Comparison of ENCODE assay signal across 20 mouse cellular contexts in the genomic region with DNA sequence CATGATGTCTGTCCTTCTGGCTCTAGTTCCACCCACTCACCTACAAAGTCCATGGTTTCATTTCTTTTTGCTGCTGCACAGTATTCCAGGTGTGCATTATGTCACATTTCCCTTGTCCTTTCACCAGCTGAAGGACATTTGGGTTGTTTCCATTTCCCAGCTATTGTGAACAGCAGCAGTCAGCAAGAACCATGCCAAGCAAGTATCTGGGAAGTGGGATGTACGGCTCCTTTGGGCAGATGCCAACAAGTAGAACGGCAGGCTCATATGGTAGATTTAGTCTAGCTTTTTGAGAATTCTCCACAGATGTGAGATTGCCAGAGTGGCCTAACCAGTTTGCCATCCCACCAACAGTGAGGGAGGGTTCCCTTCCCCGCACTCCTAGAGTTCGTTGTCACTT. TPM values are rescaled to one million over a fixed set of nuclear protein-coding genes. Genes with fewer than 3 reads are reported as not detected.
DNase-seq lines count a peak whose midpoint lies in the region; ATAC-seq and TF ChIP-seq lines count a peak whose summit lies in the region.
"Had no signal": no experiment of that assay in that cellular context is flagged by ENCODE, and none has a peak within 500 bp of the region (broad histone marks: within the 10 kb centered on the region; RNA-seq: fewer than 3 reads in every experiment).

No protein-coding gene starts in this region.

- no peak overlapping the region for H3K4me3 ChIP-seq in forebrain, embryonic 14.5 days (ENCODE audit: low read depth, low read length)
- no peak overlapping the region for H3K4me3 ChIP-seq in forebrain, embryonic 11.5 days (ENCODE audit: low read depth, low read length)
- H3K4me3 ChIP-seq in hindbrain, postnatal 0 days (ENCODE audit: low read length): no peak overlapping the region
- no peak overlapping the region for H3K4me3 ChIP-seq in hindbrain, embryonic 11.5 days (ENCODE audit: low read depth, low read length)
- H3K4me3 ChIP-seq: erythroblast, embryonic 14.5 days; hindbrain, embryonic 10.5 days; limb, embryonic 15.5 days; myocyte; neural tube, embryonic 15.5 days; stomach, embryonic 15.5 days had no signal

- no peak for ATAC-seq in forebrain, embryonic 14.5 days
- ATAC-seq in forebrain, embryonic 11.5 days (replicated peaks; ENCODE audit: low FRiP score): no peak
- ATAC-seq in hindbrain, postnatal 0 days: no peak
- ATAC-seq in hindbrain, embryonic 11.5 days (ENCODE audit: low FRiP score): no peak
- ATAC-seq: forebrain, embryonic 16.5 days; inflammation-experienced regulatory T-cells, adult 6 months had no signal

- no peak overlapping the region for H3K4me2 ChIP-seq in forebrain, embryonic 14.5 days (ENCODE audit: low read length)
- H3K4me2 ChIP-seq in forebrain, embryonic 11.5 days (ENCODE audit: low read depth, low read length, severe bottlenecking): no peak overlapping the region
- no peak overlapping the region for H3K4me2 ChIP-seq in hindbrain, postnatal 0 days (ENCODE audit: low read depth, low read length)
- H3K4me2 ChIP-seq in hindbrain, embryonic 11.5 days (replicated peaks; ENCODE audit: low read depth, low read length): no peak overlapping the region
- H3K4me2 ChIP-seq: limb, embryonic 15.5 days; neural tube, embryonic 15.5 days; stomach, embryonic 15.5 days had no signal

- H3K4me1 ChIP-seq in forebrain, embryonic 14.5 days (ENCODE audit: control insufficient read depth, insufficient read depth, low read length): no peaks in the 10 kb centered on the region
- no peaks in the 10 kb centered on the region for H3K4me1 ChIP-seq in forebrain, embryonic 11.5 days (replicated peaks; ENCODE audit: control insufficient read depth, insufficient read depth, low read length)
- no peaks in the 10 kb centered on the region for H3K4me1 ChIP-seq in hindbrain, postnatal 0 days (ENCODE audit: insufficient read depth, low read length)
- H3K4me1 ChIP-seq in hindbrain, embryonic 11.5 days (replicated peaks; ENCODE audit: control insufficient read depth, insufficient read depth, low read length): no peaks in the 10 kb centered on the region
- H3K4me1 ChIP-seq: hindbrain, embryonic 10.5 days; neural tube, embryonic 15.5 days; stomach, embryonic 15.5 days had no signal

- 69% methylated on average over 4 of the region's 4 CpGs for WGBS in forebrain, embryonic 14.5 days
- WGBS in forebrain, embryonic 11.5 days: 93% methylated on average over 4 of the region's 4 CpGs
- 56% methylated on average over 4 of the region's 4 CpGs for WGBS in hindbrain, postnatal 0 days
- 96% methylated on average over 4 of the region's 4 CpGs for WGBS in hindbrain, embryonic 11.5 days

- TF ChIP-seq CTCF in hindbrain, postnatal 0 days (IDR thresholded peaks at IDR 0.05; ENCODE audit: low read depth): no peak

- H3K36me3 ChIP-seq in forebrain, embryonic 14.5 days (ENCODE audit: control insufficient read depth, insufficient read depth, low read length): peaks cover 26% of the 10 kb centered on the region
- H3K36me3 ChIP-seq in forebrain, embryonic 11.5 days (ENCODE audit: control insufficient read depth, insufficient read depth, low read length): no peaks in the 10 kb centered on the region
- H3K36me3 ChIP-seq in hindbrain, postnatal 0 days (ENCODE audit: insufficient read depth, low read length): peaks cover 19% of the 10 kb centered on the region; the same call in 1 of the 2 replicates
- H3K36me3 ChIP-seq in hindbrain, embryonic 11.5 days (ENCODE audit: control insufficient read depth, insufficient read depth, low read length): no peaks in the 10 kb centered on the region

- no peaks in the 10 kb centered on the region for H3K9me3 ChIP-seq in forebrain, embryonic 14.5 days (replicated peaks; ENCODE audit: control insufficient read depth, low read length)
- H3K9me3 ChIP-seq in forebrain, embryonic 11.5 days (ENCODE audit: control insufficient read depth, low read length): no peaks in the 10 kb centered on the region
- no peaks in the 10 kb centered on the region for H3K9me3 ChIP-seq in hindbrain, postnatal 0 days (ENCODE audit: low read length)
- H3K9me3 ChIP-seq in hindbrain, embryonic 11.5 days (ENCODE audit: control insufficient read depth, low read length): no peaks in the 10 kb centered on the region
- H3K9me3 ChIP-seq: hindbrain, embryonic 10.5 days; limb, embryonic 15.5 days; neural tube, embryonic 15.5 days; stomach, embryonic 15.5 days had no signal

- H3K27me3 ChIP-seq in forebrain, embryonic 14.5 days (replicated peaks; ENCODE audit: control insufficient read depth, insufficient read depth, low read length): no peaks in the 10 kb centered on the region
- no peaks in the 10 kb centered on the region for H3K27me3 ChIP-seq in forebrain, embryonic 11.5 days (ENCODE audit: control insufficient read depth, insufficient read depth, low read length)
- no peaks in the 10 kb centered on the region for H3K27me3 ChIP-seq in hindbrain, postnatal 0 days (ENCODE audit: insufficient read depth, low read length)
- H3K27me3 ChIP-seq in hindbrain, embryonic 11.5 days (ENCODE audit: control insufficient read depth, insufficient read depth, low read length): no peaks in the 10 kb centered on the region
- H3K27me3 ChIP-seq: limb, embryonic 15.5 days; neural tube, embryonic 15.5 days; stomach, embryonic 15.5 days had no signal

- no peak overlapping the region for H3K27ac ChIP-seq in forebrain, embryonic 14.5 days (ENCODE audit: low read depth, low read length)
- H3K27ac ChIP-seq in forebrain, embryonic 11.5 days (ENCODE audit: low read depth, low read length): no peak overlapping the region
- no peak overlapping the region for H3K27ac ChIP-seq in hindbrain, postnatal 0 days
- no peak overlapping the region for H3K27ac ChIP-seq in hindbrain, embryonic 11.5 days (ENCODE audit: low read depth, low read length)
- H3K27ac ChIP-seq: hindbrain, embryonic 10.5 days; limb, embryonic 15.5 days; neural tube, embryonic 15.5 days; stomach, embryonic 15.5 days had no signal

- DNase-seq in forebrain, embryonic 14.5 days (ENCODE audit: low spot score): peak; percentile 11
- DNase-seq in forebrain, embryonic 11.5 days (ENCODE audit: low spot score): no peak
- peak; percentile 22 for DNase-seq in hindbrain, postnatal 0 days (ENCODE audit: low spot score)
- DNase-seq in hindbrain, embryonic 11.5 days (ENCODE audit: low spot score): no peak
- DNase-seq in layer of hippocampus, adult 8-10 months (ENCODE audit: low spot score in 2 of 2): peak; percentile 23 to 54
- DNase-seq in layer of hippocampus, postnatal 25 days (ENCODE audit: extremely low spot score in 1 of 2, low spot score in 1 of 2): no peak
- peak; percentile 38 to 54 for DNase-seq in right cerebral cortex, adult 2 months (ENCODE audit: low spot score in 2 of 2)
- no peak for DNase-seq in right cerebral cortex, postnatal 4 days
- DNase-seq: cerebellum, adult 11-12 months; cerebellum, postnatal 25 days; gastrocnemius, postnatal 10 days; midbrain, embryonic 14.5 days had no signal

- no peak overlapping the region for H3K9ac ChIP-seq in forebrain, embryonic 14.5 days (ENCODE audit: low read length)
- H3K9ac ChIP-seq in forebrain, embryonic 11.5 days (ENCODE audit: low read length): no peak overlapping the region
- no peak overlapping the region for H3K9ac ChIP-seq in hindbrain, postnatal 0 days (replicated peaks; ENCODE audit: low read length)
- no peak overlapping the region for H3K9ac ChIP-seq in hindbrain, embryonic 11.5 days (ENCODE audit: low read depth, low read length)
- H3K9ac ChIP-seq: limb, embryonic 15.5 days; neural tube, embryonic 15.5 days; stomach, embryonic 15.5 days had no signal

RNA-seq across cellular contexts. Expression of gene Dbt, which starts 18.0 kb away (rescaled TPM):
- polyA plus RNA-seq in forebrain, embryonic 14.5 days (2014; fragmentation: Nextera tagmentation; extraction: Ambion mirVana): 6.2 and 8.4 TPM in 2 replicates
- 13.5 and 14.4 TPM in 2 replicates for polyA plus RNA-seq in forebrain, embryonic 11.5 days (2014; fragmentation: Nextera tagmentation; extraction: Ambion mirVana)
- 9.7 and 36.1 TPM in 2 replicates for total RNA-seq in hindbrain, postnatal 0 days (2014; rRNA removed)
- 13.8 and 14.8 TPM in 2 replicates for polyA plus RNA-seq in hindbrain, postnatal 0 days (2015; fragmentation: Nextera tagmentation; extraction: Ambion mirVana)
- 13.0 and 14.2 TPM in 2 replicates for polyA plus RNA-seq in hindbrain, embryonic 11.5 days (2014; fragmentation: Nextera tagmentation; extraction: Ambion mirVana)
- 10 to 100 TPM; 16.5 to 23.1 (median 18.1) TPM for total RNA-seq in layer of hippocampus, adult 8-10 months (2022)
- total RNA-seq in layer of hippocampus, postnatal 25 days (2021): 10 to 100 TPM; 20.7 to 23.4 TPM

RNA-seq across cellular contexts. Expression of gene Rtca, which starts 22.8 kb away (rescaled TPM):
- polyA plus RNA-seq in forebrain, embryonic 14.5 days (2014; fragmentation: Nextera tagmentation; extraction: Ambion mirVana): 116 and 123 TPM in 2 replicates
- 112 and 117 TPM in 2 replicates for polyA plus RNA-seq in forebrain, embryonic 11.5 days (2014; fragmentation: Nextera tagmentation; extraction: Ambion mirVana)
- total RNA-seq in hindbrain, postnatal 0 days (2014; rRNA removed): 70.9 and 77.8 TPM in 2 replicates
- polyA plus RNA-seq in hindbrain, postnatal 0 days (2015; fragmentation: Nextera tagmentation; extraction: Ambion mirVana): 132 and 138 TPM in 2 replicates
- polyA plus RNA-seq in hindbrain, embryonic 11.5 days (2014; fragmentation: Nextera tagmentation; extraction: Ambion mirVana): 123 and 132 TPM in 2 replicates
- total RNA-seq in layer of hippocampus, adult 8-10 months (2022): 10 to 100 TPM; 55.3 to 62.4 (median 60.2) TPM
- total RNA-seq in layer of hippocampus, postnatal 25 days (2021): 10 to 100 TPM; 54.2 to 55.8 TPM

RNA-seq across cellular contexts. Expression of gene Lrrc39, which starts 31.9 kb away (rescaled TPM):
- 0.17 and 0.28 TPM in 2 replicates for polyA plus RNA-seq in forebrain, embryonic 14.5 days (2014; fragmentation: Nextera tagmentation; extraction: Ambion mirVana)
- 0.72 and 0.85 TPM in 2 replicates for polyA plus RNA-seq in forebrain, embryonic 11.5 days (2014; fragmentation: Nextera tagmentation; extraction: Ambion mirVana)
- 0.05 TPM in 1 of 2 replicates, not detected in the other for total RNA-seq in hindbrain, postnatal 0 days (2014; rRNA removed)
- polyA plus RNA-seq in hindbrain, postnatal 0 days (2015; fragmentation: Nextera tagmentation; extraction: Ambion mirVana): 0.30 and 0.33 TPM in 2 replicates
- polyA plus RNA-seq in hindbrain, embryonic 11.5 days (2014; fragmentation: Nextera tagmentation; extraction: Ambion mirVana): 0.66 and 0.67 TPM in 2 replicates
- total RNA-seq in layer of hippocampus, adult 8-10 months (2022): under 1 TPM in 3 of 4 experiments, not detected in 1; 0.17 to 0.45 (median 0.31) TPM
- total RNA-seq in layer of hippocampus, postnatal 25 days (2021): under 1 TPM in 1 of 2 experiments, not detected in 1; 0.12 TPM

Comparison
In these comparisons a context has a peak if more than half of its experiments do, and no peak if none do; other contexts are left out.
1. DNase-seq: peak in forebrain, embryonic 14.5 days (single experiment), hindbrain, postnatal 0 days (single experiment), layer of hippocampus, adult 8-10 months (2 of 2) and right cerebral cortex, adult 2 months (2 of 2); none in forebrain, embryonic 11.5 days (single experiment), hindbrain, embryonic 11.5 days (single experiment), layer of hippocampus, postnatal 25 days (0 of 2) and right cerebral cortex, postnatal 4 days (single experiment).